Mouse (Mus musculus): Measurements from ENCODE around the gene Rab34.

GRCm38 (mm10) chr11:78163681-78164603 is 24.3 kb upstream of the Rab34 start:
- TF ChIP-seq POLR2A (IDR thresholded peaks at IDR 0.05; ENCODE audit: control insufficient read depth, extremely low read depth, insufficient read depth, low read length, poor library complexity) (peak; percentile 49; the same call in 1 of the 2 replicates), CTCF (IDR thresholded peaks at IDR 0.05; ENCODE audit: borderline replicate concordance, control insufficient read depth, extremely low read depth, insufficient read depth, low read length, poor library complexity) (no peak; the same call in 1 of the 2 replicates)
